Mouse (Mus musculus) ES-E14 (cell line): Measurements from ENCODE around the gene Ctnna3.

Experiments
- CHD2 ChIP-seq: IDR thresholded peaks from 2 replicates; pipeline ENCODE4 v1.6.1; 2014; ENCODE audit warnings: mild to moderate bottlenecking, low read depth, low read length, inconsistent platforms
- ZC3H11A ChIP-seq: IDR thresholded peaks from 2 replicates; pipeline ENCODE4 v1.6.1; 2012; ENCODE audit warnings: low read depth, mild to moderate bottlenecking, inconsistent platforms, low read length, borderline replicate concordance
- ZNF384 ChIP-seq: IDR thresholded peaks from 2 replicates; pipeline ENCODE4 v1.6.1; 2012; ENCODE audit warnings: low read depth, low read length, inconsistent platforms

DNA sequence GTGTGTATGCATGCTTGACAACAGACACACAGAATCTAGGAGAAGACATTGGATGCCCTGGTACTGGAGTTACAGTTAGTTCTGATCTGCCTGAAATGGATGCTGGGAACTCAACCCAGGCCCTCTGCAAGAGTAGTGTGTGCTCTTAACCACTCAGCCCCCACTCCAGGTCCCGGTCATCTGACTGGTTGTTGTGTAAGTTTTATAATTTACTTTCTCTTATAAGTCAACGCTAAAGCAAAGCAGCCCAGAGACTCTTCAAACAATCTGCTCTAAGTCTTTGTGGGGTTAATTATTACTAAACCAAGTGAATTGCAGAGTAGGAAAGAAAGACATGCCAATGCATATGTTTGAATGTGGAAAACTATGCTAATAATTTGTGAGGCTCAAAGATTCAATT, 549.5 kb downstream of the Ctnna3 start:
- TF ChIP-seq CHD2: no peak
- no peak for TF ChIP-seq ZNF384
- TF ChIP-seq ZC3H11A: no peak
